In genomic region chrX:73824185-73825151, GRCm38 (mm10) we compare ENCODE assay signal across 8 mouse cellular contexts. TPM values are rescaled to one million over a fixed set of nuclear protein-coding genes. Genes with fewer than 3 reads are reported as not detected.
DNase-seq lines count a peak whose midpoint lies in the region; ATAC-seq lines count a peak whose summit lies in the region.

Gene Pdzd4, minus strand, starts transcription at chrX:73824969.

- H3K4me2 ChIP-seq in limb, embryonic 15.5 days, result peak within 1 kb of the TSS; percentile 65

- H3K9me3 ChIP-seq in limb, embryonic 15.5 days, result no peaks in the 10 kb centered on the region

- peak within 1 kb of the TSS; percentile 61 for H3K4me3 ChIP-seq in limb, embryonic 15.5 days

- H3K4me1 ChIP-seq in limb, embryonic 15.5 days, result peaks cover 10% of the 10 kb centered on the region; the same call in 1 of the 2 replicates

- peak; percentile 74 for ATAC-seq in limb, embryonic 15.5 days (ENCODE audit: insufficient number of reproducible peaks, low FRiP score, low TSS enrichment, low read depth)

- H3K27me3 ChIP-seq in limb, embryonic 15.5 days, result peaks cover 22% of the 10 kb centered on the region

- H3K27ac ChIP-seq in limb, embryonic 15.5 days, result peak within 1 kb of the TSS; percentile 65

- WGBS in limb, embryonic 15.5 days, result 19% methylated on average over 72 of the region's 84 CpGs

- peak within 1 kb of the TSS; percentile 60 for H3K9ac ChIP-seq in limb, embryonic 15.5 days

- H3K36me3 ChIP-seq in limb, embryonic 15.5 days, result no peaks in the 10 kb centered on the region

- DNase-seq in layer of hippocampus, adult 11-12 months (ENCODE audit: low spot score), result peak; percentile 64
- no peak for DNase-seq in layer of hippocampus, adult 9-10 months (ENCODE audit: low spot score)
- peak; percentile 49 for DNase-seq in embryo, embryonic 9.5 days (ENCODE audit: extremely low spot score)
- DNase-seq in heart, adult 18-20 months, result peak; percentile 43 to 51
- DNase-seq in kidney, adult 9 months, result peak; percentile 15
- peak; percentile 58 for DNase-seq in neural tube, embryonic 10.5 days (ENCODE audit: extremely low spot score, low spot score)
- peak; percentile 77 for DNase-seq in testis, postnatal 10 days (ENCODE audit: low spot score)

RNA-seq across cellular contexts. Expression of gene Pdzd4, which starts in this region (rescaled TPM):
- 1 to 10 TPM; 1.3 to 1.6 TPM for total RNA-seq in heart, adult 18-20 months (2021)
- 0.51 and 1.0 TPM in 2 replicates for polyA plus RNA-seq in limb, embryonic 15.5 days (2015; fragmentation: Nextera tagmentation; extraction: Ambion mirVana)
